Mouse (Mus musculus): ENCODE results near the gene Myo6. TPM values are rescaled to one million over a fixed set of nuclear protein-coding genes. Genes with fewer than 3 reads are reported as not detected.

The Myo6 gene
- total RNA-seq, 2 experiments from 2014 or later = 82.0 to 83.8 TPM

DNA sequence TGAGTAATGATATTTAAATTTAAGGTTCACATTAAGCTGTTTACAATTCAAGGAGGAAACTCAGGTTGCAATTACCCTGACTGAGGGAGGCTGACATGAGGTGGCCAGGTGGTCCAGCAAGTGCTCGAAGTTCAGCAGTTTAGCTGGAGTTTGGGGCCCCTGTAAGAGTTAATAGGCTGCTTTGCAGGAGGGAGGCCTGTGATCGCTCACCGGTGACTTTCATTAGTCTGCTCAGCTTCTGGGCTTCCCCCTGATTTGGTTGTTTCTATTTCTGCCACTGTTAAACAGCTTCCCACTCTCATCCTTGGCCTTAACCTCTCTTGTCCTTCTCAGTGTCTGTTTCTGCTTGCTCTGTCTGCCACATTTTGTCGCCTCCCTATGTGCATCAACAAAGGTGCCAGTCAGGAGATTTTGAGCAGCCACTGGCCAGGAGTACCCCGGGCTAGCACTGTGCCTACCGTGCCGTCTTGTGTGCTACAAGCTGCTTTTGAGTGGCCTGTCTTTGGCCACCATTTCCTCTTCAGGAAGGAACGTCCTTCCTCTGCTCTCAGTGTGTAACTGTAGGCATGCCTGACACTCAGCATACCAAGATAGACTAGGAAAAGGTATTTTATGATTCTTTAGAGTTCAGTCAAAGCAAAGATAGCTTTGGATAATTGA is 97.7 kb downstream of the Myo6 start:
- no peak for DNase-seq (ENCODE audit: low spot score in 2 of 2)
- TF ChIP-seq CTCF (conservative IDR thresholded peaks at IDR 0.05) = no peak
- Histone ChIP-seq H3K4me3 (no peak overlapping the region), H3K27ac (0 out of 2 replicates have a peak overlapping the region, but pooled peaks have one; percentile 18)

DNA sequence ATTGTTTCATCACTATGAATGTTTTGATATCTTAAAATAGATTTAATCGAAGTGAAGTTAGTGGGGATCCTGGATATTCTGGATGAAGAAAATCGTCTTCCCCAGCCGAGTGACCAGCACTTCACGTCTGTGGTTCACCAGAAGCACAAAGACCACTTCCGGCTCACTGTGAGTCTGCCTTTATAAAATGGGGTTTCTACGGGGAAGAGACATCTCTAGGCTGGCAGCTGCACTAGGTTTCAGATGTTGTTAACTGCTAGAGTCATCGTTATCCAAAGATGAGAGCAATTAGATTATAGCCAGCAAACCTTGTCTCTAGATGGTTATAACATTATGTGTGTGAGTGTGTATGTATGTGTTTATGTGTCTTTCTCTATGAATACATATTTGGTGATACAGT is 101.3 kb downstream of the Myo6 start:
- Histone ChIP-seq H3K27ac (no peak overlapping the region), H3K4me3 (no peak overlapping the region)
- no peak for DNase-seq (ENCODE audit: low spot score in 2 of 2)
- TF ChIP-seq CTCF (conservative IDR thresholded peaks at IDR 0.05) = no peak

GRCm38 (mm10) chr9:80266507-80266906 is 101.7 kb downstream of the Myo6 start:
- no peak overlapping the region for H3K4me3 ChIP-seq
- DNase-seq (ENCODE audit: low spot score in 2 of 2) = no peak
- no peak for TF ChIP-seq CTCF (conservative IDR thresholded peaks at IDR 0.05)
- no peak overlapping the region for H3K27ac ChIP-seq

- Histone ChIP-seq H3K4me3 (no peak overlapping the region), H3K27ac (no peak overlapping the region)
- TF ChIP-seq CTCF (conservative IDR thresholded peaks at IDR 0.05) = no peak
- DNase-seq (ENCODE audit: low spot score in 2 of 2) = no peak
These were observed 104.8 kb downstream of the Myo6 start for GRCm38 (mm10) chr9:80269596-80269995.

- no peak overlapping the region for H3K4me3 ChIP-seq
- no peak for TF ChIP-seq CTCF (conservative IDR thresholded peaks at IDR 0.05)
- no peak overlapping the region for H3K27ac ChIP-seq
- DNase-seq (ENCODE audit: low spot score in 2 of 2) = no peak
These were observed 108.1 kb downstream of the Myo6 start for GRCm38 (mm10) chr9:80272951-80273350.

DNA sequence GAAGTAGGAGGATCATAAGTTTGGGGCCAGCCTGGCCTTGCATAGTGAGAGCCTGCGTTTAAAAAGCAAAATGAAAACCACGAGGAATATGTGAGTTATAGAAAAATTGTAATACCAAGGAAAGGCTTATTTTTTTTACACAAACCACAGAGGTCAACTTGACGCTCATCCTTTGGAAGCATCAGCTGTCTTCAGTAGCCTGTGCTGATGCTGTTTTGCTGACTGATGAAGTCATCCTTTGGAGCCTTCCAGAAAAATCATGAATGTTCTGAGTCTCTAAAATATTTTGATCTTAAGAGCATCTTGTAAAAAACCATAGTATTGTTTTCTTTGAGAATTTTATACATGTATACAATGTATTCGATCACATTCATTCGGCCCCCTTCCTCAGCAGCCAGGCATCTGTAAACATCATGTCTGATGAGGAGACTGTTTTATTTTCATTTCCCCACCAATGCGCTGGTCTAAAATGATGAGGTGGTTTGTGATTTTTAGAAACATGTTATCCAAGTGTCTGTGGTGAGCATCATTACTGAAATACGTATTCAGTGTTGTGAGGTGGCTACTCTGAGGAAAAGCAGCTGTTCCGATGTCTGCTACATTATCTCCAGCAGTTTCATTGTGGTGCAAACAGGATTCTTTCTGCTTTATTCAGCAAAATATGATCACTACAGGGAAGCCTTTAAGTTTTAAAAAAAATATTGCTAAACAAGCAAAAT is 110.4 kb downstream of the Myo6 start:
- DNase-seq (ENCODE audit: low spot score in 2 of 2) = no peak
- Histone ChIP-seq H3K4me3 (no peak overlapping the region), H3K27ac (no peak overlapping the region)
- TF ChIP-seq CTCF (conservative IDR thresholded peaks at IDR 0.05) = no peak

- Histone ChIP-seq H3K4me3 (no peak overlapping the region), H3K27ac (no peak overlapping the region)
- no peak for DNase-seq (ENCODE audit: low spot score in 2 of 2)
- no peak for TF ChIP-seq CTCF (conservative IDR thresholded peaks at IDR 0.05)
These were observed 110.9 kb downstream of the Myo6 start for GRCm38 (mm10) chr9:80275772-80276134.

GRCm38 (mm10) chr9:80277157-80277556 is 112.3 kb downstream of the Myo6 start:
- Histone ChIP-seq H3K27ac (no peak overlapping the region), H3K4me3 (no peak overlapping the region)
- TF ChIP-seq CTCF (conservative IDR thresholded peaks at IDR 0.05) = no peak
- DNase-seq (ENCODE audit: low spot score in 2 of 2) = no peak

DNA sequence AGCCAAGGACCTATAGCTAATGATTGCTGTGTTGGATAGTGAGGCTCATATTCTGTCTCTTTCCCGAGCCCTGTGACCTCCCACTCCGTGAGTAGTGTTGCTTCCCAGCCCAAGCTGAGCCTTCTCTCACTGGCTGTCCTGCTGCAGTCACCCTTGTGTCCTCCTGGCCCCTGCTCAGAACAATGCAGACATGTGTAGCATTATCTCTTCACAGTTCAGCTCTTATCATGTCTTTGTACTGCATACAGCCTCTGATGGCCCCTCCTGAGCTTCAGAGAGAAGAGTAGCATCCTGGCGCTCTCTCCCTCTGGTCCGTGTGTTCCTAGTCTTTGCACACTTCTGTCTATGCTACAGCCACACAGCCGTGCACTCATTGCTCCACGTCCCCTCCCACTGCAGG is 112.9 kb downstream of the Myo6 start:
- DNase-seq (ENCODE audit: low spot score in 2 of 2) = no peak
- no peak for TF ChIP-seq CTCF (conservative IDR thresholded peaks at IDR 0.05)

DNA sequence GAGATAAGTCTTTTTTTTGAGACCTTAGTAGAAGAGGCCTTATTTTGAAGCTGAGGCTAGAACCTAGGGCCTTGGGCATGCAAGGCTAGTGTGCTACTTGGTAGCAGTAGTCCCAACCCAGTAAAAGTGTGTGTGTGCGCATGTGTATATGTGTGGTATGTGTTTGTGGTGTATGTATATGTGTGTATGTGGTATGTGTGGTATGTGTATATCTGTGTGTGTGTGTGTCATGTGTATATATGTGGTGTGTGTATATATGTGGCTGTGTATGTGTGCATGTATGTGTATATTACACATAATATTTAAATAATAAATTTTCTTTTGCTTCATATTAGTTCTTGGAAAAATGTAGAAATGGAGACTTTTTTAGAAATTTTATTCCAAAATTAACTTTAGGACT is 115.9 kb downstream of the Myo6 start:
- H3K27ac ChIP-seq = no peak overlapping the region
- TF ChIP-seq CTCF (conservative IDR thresholded peaks at IDR 0.05) = no peak
- no peak overlapping the region for H3K4me3 ChIP-seq
- DNase-seq (ENCODE audit: low spot score in 2 of 2) = no peak

More for the DNA sequence above, 112.9 kb downstream of the Myo6 start:
- H3K27ac ChIP-seq = no peak overlapping the region
- H3K4me3 ChIP-seq = no peak overlapping the region

DNA sequence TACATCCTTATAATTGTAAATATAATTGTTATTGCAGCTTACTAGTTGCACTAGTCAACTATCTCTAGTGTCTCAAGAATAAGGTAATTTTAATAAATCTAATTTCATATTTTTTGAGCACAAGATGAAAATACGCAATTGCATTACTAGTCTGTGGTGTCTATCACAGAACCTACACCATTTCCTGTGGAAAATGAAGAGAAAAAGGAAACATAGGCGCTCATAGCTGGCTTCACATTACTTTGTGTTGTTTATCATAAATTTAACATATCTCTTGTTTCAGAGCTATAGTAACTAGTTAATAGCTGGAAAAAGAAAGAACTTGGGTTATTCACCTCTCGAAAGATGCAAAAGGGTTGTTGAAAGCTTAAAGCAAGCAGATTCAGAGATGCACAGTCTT is 117.6 kb downstream of the Myo6 start:
- no peak for TF ChIP-seq CTCF (conservative IDR thresholded peaks at IDR 0.05)
- no peak overlapping the region for H3K27ac ChIP-seq
- no peak overlapping the region for H3K4me3 ChIP-seq
- DNase-seq (ENCODE audit: low spot score in 2 of 2) = no peak

DNA sequence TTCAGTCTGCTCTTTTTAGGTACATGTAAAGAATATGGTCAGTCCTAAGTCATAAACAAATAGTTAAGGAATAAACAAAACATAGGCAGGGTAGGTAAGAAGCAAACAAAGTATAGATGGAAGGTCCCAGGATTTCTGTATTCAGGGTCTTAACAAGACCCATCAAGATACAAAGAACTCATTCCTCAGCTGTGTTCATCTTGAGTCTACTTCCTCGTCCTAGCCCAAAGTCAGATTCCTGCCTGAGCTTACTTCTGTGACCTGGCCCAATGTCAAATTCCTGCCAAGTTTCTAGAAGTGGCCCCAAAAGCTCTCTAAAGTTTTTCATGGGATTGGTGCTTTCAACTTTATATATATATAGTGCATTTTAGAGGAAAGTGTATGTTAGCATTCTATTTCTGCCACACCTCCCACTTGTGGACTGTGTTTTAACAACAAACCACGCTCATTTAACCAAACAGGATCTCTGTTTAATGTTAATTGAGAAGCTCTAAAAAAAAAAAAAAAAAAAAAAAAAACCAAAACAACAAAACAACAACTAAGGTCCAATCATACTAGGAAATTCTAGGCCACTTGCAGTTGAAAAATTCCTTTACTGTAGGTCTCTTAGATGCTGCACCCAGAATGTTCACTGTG is 119.8 kb downstream of the Myo6 start:
- Histone ChIP-seq H3K4me3 (no peak overlapping the region), H3K27ac (no peak overlapping the region)
- no peak for TF ChIP-seq CTCF (conservative IDR thresholded peaks at IDR 0.05)
- DNase-seq (ENCODE audit: low spot score in 2 of 2) = no peak

DNA sequence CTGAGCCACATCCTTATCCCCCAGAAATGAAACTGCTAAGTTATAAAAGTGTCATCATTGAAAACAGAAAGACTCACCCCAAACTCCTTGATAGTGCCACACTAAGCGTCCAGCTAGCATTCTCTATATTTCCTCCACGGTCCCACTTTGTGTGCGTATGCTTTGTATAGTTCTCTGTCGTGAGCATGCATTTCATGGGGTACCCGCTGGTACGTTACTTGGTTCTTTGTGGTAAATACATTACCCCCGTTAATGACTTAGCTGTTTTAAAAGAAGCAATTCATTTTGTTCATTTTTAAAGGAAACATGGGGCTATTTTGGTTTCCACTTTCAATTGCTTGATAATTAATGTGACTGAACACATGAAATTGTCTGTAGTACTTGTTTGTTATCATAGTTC is 122.0 kb downstream of the Myo6 start:
- Histone ChIP-seq H3K4me3 (no peak overlapping the region), H3K27ac (no peak overlapping the region)
- no peak for DNase-seq (ENCODE audit: low spot score in 2 of 2)
- TF ChIP-seq CTCF (conservative IDR thresholded peaks at IDR 0.05) = no peak
